Mouse (Mus musculus): ENCODE data around the gene Gm9048.
A peak's percentile ranks its signal among the peaks of the same experiment; 100 is the strongest.
"Not testable (repeated sequence)": the region's sequence is repeated elsewhere in the genome, so short reads cannot be mapped to it uniquely, and the experiment has no call there.

Gm9048 gene

DNA sequence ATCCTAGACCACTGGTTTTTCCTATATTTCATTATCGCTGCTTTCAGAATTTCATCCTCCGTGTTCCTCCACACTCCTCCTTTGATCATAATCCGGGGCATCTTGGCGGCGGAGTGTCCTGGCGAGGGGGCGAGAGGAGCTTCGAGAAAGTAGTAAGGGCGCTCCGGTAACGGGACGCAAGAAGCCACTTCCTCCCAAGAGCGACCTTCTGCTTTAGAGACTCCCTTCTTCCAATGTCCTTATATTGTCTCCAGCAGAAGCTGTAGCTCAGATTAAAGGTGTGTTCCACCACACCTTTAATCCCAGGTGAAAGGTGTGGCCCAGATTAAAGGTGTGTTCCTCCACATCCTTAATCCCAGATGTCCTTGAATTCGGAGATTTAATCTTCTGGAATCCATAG lies at the start of gene Gm9048:
Gene Gm9048, minus strand, starts transcription at position 101 of the 400 bp plus-strand sequence.
- not testable (repeated sequence) for DNase-seq (ENCODE audit: low read depth)

DNA sequence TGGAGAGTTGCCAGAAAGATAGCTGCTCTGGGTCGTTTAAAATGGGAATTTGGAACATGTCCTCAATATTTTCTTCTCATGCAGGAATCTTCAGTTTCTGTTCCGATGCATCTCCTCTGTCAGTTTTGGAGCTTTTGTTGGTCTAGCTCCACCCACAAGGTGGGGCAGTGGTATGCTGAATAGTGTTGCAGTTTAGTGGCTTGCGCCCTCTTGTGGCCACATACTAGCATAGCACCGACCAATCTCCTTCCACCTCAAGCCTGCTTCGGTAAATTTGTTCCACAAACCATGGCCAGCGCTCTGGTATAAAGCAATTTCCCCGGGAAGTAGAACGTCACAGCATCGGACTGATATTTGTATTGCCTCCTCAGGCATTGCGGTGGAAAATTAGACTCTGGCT lies 22.0 kb upstream of the Gm9048 start:
- peak; percentile 42 for DNase-seq (ENCODE audit: low read depth)

DNA sequence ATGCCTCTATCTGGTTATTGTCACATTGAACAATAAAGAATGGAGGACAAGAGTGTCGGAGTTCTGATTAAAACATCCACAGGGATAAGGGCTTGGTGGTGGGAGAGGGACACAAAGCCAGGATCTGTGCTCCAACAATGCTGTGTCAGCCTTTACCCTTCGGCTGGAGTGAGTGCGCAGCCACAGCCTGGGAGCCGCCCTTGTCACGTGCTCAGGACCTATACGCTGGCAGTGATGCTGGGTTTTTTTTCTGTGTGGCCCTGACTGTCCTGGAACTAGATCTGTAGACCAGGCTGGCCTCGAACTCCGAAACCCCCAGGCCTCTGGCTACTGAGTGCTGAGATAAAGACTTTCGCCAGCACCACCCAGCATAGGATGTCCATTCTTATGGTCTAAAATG lies 21.0 kb upstream of the Gm9048 start:
- DNase-seq (ENCODE audit: low read depth) = no peak

DNA sequence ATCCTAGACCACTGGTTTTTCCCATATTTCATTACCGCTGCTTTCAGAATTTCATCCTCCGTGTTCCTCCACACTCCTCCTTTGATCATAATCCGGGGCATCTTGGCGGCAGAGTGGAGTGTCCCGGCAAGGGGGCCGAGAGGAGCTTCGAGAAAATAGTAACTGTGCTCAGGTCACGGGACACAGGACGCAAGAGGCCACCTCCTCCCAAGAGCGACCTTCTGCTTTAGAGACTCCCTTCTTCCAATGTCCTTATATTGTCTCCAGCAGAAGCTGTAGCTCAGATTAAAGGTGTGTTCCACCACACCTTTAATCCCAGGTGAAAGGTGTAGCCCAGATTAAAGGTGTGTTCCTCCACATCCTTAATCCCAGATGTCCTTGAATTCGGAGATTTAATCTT lies 5.5 kb upstream of the Gm9048 start, which contains the start of gene Gm9049:
Gene Gm9049, minus strand, starts transcription at position 101 of the 400 bp plus-strand sequence.
- not testable (repeated sequence) for DNase-seq (ENCODE audit: low read depth)

DNA sequence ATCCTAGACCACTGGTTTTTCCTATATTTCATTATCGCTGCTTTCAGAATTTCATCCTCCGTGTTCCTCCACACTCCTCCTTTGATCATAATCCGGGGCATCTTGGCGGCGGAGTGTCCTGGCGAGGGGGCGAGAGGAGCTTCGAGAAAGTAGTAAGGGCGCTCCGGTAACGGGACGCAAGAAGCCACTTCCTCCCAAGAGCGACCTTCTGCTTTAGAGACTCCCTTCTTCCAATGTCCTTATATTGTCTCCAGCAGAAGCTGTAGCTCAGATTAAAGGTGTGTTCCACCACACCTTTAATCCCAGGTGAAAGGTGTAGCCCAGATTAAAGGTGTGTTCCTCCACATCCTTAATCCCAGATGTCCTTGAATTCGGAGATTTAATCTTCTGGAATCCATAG lies 5.3 kb downstream of the Gm9048 start, which contains the start of gene Gm9046:
Gene Gm9046, minus strand, starts transcription at position 101 of the 400 bp plus-strand sequence.
- DNase-seq (ENCODE audit: low read depth) = not testable (repeated sequence)

DNA sequence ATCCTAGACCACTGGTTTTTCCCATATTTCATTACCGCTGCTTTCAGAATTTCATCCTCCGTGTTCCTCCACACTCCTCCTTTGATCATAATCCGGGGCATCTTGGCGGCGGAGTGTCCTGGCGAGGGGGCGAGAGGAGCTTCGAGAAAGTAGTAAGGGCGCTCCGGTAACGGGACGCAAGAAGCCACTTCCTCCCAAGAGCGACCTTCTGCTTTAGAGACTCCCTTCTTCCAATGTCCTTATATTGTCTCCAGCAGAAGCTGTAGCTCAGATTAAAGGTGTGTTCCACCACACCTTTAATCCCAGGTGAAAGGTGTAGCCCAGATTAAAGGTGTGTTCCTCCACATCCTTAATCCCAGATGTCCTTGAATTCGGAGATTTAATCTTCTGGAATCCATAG lies 10.7 kb downstream of the Gm9048 start, which contains the start of gene Gm9045:
Gene Gm9045, minus strand, starts transcription at position 101 of the 400 bp plus-strand sequence.
- DNase-seq (ENCODE audit: low read depth) = not testable (repeated sequence)

DNA sequence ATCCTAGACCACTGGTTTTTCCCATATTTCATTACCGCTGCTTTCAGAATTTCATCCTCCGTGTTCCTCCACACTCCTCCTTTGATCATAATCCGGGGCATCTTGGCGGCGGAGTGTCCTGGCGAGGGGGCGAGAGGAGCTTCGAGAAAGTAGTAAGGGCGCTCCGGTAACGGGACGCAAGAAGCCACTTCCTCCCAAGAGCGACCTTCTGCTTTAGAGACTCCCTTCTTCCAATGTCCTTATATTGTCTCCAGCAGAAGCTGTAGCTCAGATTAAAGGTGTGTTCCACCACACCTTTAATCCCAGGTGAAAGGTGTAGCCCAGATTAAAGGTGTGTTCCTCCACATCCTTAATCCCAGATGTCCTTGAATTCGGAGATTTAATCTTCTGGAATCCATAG lies 16.2 kb downstream of the Gm9048 start, which contains the start of gene Gm9044:
Gene Gm9044, minus strand, starts transcription at position 101 of the 400 bp plus-strand sequence.
- not testable (repeated sequence) for DNase-seq (ENCODE audit: low read depth)

DNA sequence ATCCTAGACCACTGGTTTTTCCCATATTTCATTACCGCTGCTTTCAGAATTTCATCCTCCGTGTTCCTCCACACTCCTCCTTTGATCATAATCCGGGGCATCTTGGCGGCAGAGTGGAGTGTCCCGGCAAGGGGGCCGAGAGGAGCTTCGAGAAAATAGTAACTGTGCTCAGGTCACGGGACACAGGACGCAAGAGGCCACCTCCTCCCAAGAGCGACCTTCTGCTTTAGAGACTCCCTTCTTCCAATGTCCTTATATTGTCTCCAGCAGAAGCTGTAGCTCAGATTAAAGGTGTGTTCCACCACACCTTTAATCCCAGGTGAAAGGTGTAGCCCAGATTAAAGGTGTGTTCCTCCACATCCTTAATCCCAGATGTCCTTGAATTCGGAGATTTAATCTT lies 21.6 kb downstream of the Gm9048 start, which contains the start of gene Gm9040:
Gene Gm9040, minus strand, starts transcription at position 101 of the 400 bp plus-strand sequence.
- DNase-seq (ENCODE audit: low read depth) = not testable (repeated sequence)

DNA sequence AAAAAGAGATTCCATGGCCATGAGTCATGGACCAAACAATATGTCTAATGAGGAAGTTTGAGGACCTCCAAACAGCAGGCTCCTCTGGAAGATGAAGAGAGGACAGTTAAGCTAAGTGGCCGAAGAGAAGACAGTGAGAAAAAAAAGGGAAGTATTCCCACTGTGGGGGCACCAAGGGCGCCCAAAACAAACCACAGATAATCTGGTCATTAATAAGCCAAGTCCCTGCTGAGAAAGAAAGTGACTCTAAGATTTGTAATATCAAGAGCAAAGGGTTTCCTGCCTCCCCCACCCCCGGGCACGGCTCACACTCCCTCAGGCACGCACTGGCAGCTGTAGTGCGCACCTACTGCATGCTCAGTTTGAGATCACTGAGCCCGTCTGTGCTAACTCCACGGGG lies 29.5 kb downstream of the Gm9048 start:
- DNase-seq (ENCODE audit: low read depth) = no peak

DNA sequence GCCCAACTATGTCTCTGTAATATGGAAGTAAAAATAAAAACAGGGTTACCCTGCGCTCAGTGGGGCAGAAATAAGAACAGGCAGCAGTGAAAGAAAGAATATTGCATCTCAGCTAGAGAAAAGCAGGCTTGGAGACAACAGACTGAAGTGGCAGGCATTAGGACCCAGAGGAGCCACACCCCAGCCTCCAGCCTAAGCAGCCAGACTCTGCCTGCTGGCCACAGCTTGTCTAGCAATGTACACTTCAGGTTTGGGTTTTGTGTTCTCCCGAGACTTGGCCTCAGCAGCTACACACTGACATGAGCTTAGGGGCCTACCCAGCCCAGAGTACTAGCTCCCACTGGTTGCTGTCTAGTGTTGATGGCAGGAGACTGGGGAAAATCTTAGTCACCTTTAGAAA lies 46.3 kb downstream of the Gm9048 start:
- DNase-seq (ENCODE audit: low read depth) = not testable (repeated sequence)
